Mouse (Mus musculus) spleen, embryonic (tissue): ENCODE measurements at regions not wholly inside any gene's neighbourhood (a gene's known extent, or its start where the extent isn't known, plus 50 kb on each side); places are given as distances from the start of the nearest gene placed in this dataset.
"Not testable (repeated sequence)": the region's sequence is repeated elsewhere in the genome, so short reads cannot be mapped to it uniquely, and the experiment has no call there.

Source experiments
- CTCF ChIA-PET: fragments of 350-600 bp; sonication (Branson Sonifier 250); formaldehyde crosslinking; loops from one replicate; lab custom pipeline; 2022; lab: Charles Lee

- CTCF ChIA-PET: no interaction called here
These were observed 116.3 kb upstream of the Daam1 start for GRCm38 (mm10) chr12:71714606-71715005.

DNA sequence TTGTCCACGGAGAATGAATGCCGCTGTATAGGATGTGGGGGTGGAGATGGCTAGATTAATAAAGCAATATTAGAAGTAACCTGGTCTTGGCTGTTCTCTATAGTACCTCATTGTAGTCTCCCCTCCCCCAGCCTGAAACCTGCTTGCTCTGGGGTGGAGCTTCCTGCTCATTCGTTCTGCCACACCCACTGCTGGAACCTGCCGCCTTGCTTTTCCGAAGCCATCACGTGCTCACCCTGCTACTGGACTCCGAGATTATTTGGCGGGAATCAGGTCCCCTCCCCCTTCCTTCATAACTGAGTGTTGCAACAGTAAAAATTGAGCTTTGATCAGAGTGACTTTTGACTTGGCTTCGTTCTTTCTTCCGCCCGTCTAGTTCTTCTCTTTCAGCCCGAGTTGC, 112.5 kb upstream of the Daam1 start:
- CTCF ChIA-PET: not testable (repeated sequence)

DNA sequence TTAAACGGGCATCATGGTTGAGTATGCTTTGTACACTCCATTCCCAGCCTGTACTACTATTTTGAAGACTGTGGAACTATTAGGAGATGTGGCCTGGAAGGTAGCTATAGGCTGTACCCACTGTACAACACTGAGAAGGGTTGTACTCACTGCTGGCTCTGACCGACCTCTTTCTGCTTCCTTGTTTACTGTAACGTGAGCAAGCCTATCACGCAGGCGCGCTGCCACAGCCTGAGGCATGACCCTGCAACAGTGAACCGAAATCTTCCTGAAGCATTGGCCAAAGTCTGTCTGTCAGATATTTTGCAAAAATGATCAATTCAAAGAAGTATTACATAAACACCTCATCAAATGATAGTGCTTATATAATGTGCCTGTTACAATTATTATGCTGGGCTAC, 112.0 kb upstream of the Daam1 start:
- CTCF ChIA-PET: no interaction called here

DNA sequence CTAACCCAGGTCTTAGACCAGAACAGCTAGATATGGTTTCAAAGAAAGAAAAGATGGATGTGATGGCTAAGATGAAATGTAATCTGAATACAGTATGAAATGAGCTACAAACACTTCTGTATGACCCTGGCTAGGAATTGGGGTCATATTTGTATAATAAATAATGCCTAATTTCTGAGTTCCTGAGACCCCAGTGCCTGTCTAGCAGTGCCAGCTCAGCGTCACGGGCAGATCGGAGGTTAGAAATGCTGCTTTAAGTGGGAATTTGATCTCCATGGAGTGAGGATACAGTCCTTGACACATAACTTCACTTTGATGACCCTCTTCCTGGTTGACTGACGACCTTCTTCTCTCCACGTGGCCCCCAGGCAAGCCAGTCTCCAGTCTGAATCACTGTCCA, 105.7 kb upstream of the Daam1 start:
- CTCF ChIA-PET: no interaction called here

GRCm38 (mm10) chr12:71725713-71726336, 105.1 kb upstream of the Daam1 start:
- CTCF ChIA-PET: no interaction called here

DNA sequence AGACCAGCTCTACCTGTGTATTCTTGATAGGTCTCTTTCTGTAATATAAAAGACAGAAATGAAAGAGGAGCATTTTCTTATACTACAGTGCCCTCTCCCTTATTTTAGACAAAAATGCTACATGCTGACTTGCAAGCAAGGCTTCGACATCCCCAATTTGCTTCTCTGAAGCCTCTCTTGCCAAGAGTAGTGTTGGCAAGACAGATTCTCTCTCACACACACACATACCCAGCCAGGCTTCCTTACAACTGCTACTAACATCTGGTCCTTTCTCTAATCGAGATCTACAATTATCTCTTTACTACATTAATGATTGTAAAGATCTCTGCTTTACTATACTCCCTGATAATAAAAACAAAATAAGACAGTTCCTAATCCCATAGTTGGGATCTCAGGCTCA, 87.5 kb upstream of the Daam1 start:
- CTCF ChIA-PET: no interaction called here

- CTCF ChIA-PET: no interaction called here
These were observed 84.9 kb upstream of the Daam1 start for GRCm38 (mm10) chr12:71746011-71746410.

DNA sequence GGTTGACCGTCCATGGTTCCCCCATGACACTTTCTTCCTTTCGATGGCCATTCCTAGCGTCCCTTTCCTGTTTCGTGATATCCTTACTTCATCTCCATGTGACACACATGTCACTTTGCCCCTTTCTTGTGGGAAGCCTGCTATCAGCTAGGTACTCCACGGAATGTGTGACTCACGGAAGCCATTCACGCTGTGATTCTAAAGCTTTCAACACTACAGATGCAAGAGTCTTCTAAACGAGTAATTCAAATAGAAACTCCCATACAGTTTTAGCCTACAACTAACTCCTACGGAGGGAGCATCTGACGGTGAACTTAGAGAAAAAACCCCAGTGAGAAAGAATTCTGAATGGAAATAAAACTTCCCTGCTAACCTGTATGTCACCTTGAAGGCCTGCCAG, 83.5 kb upstream of the Daam1 start:
- CTCF ChIA-PET: no interaction called here

DNA sequence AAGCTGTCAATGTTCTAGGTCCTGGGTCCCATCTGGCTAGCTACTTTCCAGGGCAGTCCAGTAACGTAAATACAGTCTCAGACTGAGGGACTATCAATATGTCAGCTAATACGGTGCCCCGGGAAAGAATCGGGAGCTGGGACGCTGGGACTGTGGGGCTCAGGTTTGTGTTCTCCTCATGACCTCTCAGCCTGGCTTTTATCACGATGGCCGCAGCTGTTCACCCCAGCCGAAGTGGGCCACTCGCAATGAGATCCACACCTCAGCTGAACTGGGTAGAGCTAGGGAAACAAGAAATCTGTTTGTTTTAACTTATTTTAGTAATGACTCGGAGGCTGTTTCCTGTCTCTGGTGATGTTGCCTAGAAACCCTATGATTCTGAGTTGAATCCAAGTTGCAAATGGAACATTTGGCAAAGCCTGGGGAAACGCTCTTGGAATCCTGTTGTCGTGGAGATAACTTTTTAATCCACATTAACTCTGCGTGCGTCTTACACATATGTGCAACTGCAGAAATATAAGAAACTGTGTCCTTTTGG, 83.0 kb upstream of the Daam1 start:
- CTCF ChIA-PET: no interaction called here

- CTCF ChIA-PET: no interaction called here
These were observed 82.1 kb upstream of the Daam1 start for GRCm38 (mm10) chr12:71748731-71749130.

GRCm38 (mm10) chr12:71749668-71750067, 81.2 kb upstream of the Daam1 start:
- CTCF ChIA-PET: no interaction called here

DNA sequence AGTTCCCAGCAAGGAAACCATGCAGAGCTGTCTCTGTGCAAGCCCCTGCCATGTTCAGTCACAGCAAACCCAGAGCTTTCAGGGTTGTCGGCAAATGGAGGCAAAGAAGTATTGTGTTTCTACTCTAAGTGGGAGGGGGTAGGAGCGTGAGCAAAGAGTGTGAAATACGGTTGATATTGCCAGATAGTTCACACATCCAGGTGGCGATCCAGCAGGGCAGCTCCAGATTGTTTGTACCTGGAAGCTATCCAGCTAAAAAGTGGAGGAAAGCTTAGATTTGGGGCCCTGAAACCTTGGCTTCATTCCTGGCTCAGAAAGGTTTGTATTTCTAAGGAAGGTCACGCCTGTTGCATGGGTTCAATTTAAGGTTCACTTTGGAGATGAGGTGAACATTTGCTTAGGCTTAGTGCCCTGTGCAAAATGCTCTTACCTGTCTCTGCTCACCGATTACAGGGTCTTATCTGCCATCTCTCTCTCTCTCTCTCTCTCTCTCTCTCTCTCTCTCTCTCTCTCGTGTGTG, 78.1 kb upstream of the Daam1 start:
- CTCF ChIA-PET: no interaction called here

DNA sequence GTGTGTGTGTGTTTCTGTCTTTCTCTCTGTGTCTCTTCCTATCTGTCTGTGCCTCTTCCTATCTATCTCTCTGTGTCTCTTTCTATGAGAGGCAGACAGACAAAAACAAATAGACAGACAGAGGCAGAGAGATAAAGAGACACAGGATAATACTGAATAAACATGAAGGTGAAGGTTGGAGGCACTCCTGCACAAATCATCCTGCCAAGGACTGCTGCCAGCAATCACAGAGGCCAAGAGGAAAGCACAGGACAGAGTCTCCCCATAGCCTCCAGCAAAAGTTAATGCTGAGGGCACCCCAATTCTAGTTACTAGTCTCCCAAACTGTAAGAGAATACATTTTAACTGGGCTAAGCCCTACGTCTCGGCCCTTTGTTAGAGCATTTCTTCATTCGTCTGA, 77.6 kb upstream of the Daam1 start:
- CTCF ChIA-PET: no interaction called here

DNA sequence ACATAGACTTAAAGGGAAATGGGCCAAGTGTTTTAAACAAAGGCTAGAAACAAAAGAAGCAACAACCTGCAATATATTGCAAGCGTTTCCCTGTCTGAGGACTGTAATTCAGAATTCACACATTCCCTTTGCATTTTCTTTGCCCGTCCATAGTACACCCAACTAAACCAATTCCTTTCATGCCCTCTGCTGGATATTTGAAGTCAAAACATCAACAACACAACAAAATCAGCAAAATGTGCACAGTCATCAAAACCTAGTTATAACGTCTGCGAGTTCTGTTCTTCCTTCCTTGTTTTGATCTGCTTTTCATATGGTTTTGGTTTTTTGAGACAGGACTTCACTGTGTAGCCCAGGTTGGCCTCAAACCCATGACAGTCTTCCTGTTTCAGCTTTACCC, 67.7 kb upstream of the Daam1 start:
- CTCF ChIA-PET: no interaction called here

GRCm38 (mm10) chr12:71766086-71766485, 64.8 kb upstream of the Daam1 start:
- CTCF ChIA-PET: no interaction called here

DNA sequence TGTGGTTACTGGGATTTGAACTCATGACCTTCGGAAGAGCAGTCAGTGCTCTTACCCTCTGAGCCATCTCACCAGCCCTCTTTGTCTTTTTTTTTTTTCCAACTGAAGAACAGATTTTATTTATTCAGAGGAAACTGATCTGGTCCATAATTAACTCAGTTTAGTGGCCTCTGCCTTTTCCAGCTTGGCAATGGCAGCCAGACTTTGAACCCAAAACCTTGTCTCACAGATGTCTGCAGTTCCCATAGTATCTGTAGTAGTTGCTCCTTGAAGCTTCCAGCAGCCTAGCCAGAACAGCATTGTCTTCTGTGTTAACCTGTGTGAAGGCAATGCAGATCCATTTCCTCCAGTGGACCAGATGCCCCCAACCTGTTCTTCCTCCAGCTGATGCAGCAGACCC, 64.2 kb upstream of the Daam1 start:
- CTCF ChIA-PET: no interaction called here

- CTCF ChIA-PET: no interaction called here
These were observed 63.0 kb upstream of the Daam1 start for GRCm38 (mm10) chr12:71767896-71768295.

DNA sequence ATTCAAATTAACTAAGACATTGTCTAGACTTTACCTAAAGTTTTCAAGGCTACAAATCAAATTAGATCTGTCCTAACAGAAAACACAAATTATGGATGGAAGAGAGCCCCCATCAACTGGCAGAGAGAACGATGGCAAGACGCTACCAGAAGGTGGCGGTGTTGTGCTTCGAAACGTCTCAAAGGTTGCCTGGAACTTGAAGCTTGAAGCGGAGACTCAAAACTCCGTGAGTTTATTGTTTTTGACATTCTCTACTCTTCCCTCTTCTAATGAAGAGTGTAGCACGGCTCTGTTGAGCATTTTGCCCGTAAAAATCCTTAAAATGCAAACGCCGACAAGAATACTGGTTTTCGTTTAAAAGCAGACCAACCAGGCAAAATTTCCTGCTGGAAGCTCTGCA, 62.4 kb upstream of the Daam1 start:
- CTCF ChIA-PET: no interaction called here

DNA sequence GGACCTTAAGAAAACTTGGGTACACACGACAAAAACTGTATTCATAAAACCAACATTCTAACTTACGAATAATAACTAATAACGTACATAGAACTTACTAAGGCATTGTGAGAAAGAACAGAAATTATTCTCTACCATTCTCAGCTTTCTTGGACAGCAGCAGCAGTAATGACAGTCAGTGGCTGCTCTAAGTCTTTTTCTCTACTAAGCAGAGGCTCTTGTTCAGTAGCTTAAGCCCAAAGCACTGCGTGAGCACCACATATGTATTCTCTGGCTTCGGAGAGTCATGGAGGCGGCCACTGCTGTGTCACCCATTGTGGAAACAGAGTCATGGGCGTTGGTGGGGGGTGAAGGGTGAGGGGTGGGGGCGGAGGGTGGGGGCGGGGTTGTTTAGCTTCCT, 62.0 kb upstream of the Daam1 start:
- CTCF ChIA-PET: no interaction called here

DNA sequence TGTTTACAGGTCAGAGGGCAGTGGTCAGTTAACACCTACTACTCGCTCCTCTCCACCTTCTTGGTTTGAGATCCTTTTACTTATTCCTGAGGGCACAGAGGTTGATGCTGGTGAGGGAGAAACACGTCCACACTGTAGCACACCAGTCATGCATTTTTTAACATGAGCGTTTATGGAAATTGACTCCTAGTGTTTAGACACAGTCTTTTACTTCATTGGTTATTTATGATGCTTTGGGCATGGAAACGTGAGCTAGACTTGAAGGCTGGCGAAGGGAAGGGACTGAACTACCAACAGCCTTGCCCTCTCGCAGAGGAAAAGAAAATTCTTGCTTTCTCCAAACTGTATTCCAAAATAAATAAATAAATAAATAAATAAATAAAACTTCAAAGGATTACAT, 61.6 kb upstream of the Daam1 start:
- CTCF ChIA-PET: no interaction called here

DNA sequence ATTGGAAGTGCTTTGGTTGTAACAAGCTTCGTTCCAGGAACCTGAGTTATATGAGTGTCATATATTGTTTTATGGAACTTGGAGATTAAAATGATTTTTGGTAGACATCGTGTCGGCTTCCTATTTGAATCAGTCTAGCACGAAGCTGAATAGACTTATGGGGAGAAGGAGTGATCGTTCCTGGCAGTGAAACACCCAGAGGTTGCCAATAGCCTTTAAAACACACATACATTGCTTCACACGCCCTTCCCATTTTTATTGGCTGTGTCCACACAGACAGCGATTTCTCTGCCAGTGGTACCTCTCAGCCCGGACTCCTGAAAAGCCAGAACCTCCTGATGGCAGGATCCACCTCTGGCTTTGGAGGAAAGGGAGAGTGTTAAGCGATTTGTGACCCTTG, 57.0 kb upstream of the Daam1 start:
- CTCF ChIA-PET: no interaction called here

- CTCF ChIA-PET: no interaction called here
These were observed 55.8 kb upstream of the Daam1 start for GRCm38 (mm10) chr12:71775126-71775525.

GRCm38 (mm10) chr12:71778137-71778536, 52.7 kb upstream of the Daam1 start:
- CTCF ChIA-PET: interaction anchor here (0.6 kb wide), 1 partner anchor 522 kb away, joined by 3 read pairs; no protein-coding TSS in a partner anchor

DNA sequence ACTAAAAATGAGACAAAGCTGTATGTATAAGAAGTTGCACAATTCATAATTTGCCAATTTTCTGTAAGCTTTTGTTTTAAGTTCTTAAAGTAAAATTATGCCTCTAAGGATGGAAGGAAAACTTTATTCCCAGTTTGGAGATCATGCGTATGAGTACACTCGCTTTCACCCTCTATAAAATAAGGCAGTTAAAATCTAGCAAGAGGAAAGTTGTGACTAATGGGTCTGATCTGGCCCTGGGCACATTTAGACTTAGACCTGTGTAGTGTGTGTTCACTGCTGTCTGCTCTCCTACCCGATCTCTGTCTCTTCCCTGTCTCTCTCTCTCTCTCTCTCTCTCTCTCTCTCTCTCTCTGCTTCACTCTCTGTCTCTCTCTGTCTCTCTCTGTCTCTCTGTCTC, 51.9 kb upstream of the Daam1 start:
- CTCF ChIA-PET: interaction anchor here (0.6 kb wide), 1 partner anchor 521 kb away, joined by 3 read pairs; no protein-coding TSS in a partner anchor
